Mouse (Mus musculus) lung, embryonic 14.5 days (tissue): ENCODE data around the gene Ccr2. TPM values are rescaled to one million over a fixed set of nuclear protein-coding genes. Genes with fewer than 3 reads are reported as not detected.
A peak's percentile ranks its signal among the peaks of the same experiment; 100 is the strongest.
"Not testable (repeated sequence)": the region's sequence is repeated elsewhere in the genome, so short reads cannot be mapped to it uniquely, and the experiment has no call there.

Experiments
- ATAC-seq: fragments of 200-750 bp; cut with Nextera tagmentation; 2 replicates; pipeline ENCODE4 v1.8.0; 2017; ENCODE audit warnings: mild to moderate bottlenecking, moderate TSS enrichment, moderate library complexity; ENCODE audit not compliant: insufficient read depth
- DNase-seq: peaks from one replicate; pipeline ENCODE4 v3.0.0-alpha.2; 2015
- H3K27ac ChIP-seq: fragments of 300-500 bp; sonication (generic); 2 replicates; pipeline ENCODE4 v1.5.1; 2014; ENCODE audit warnings: low read depth, mild to moderate bottlenecking, moderate library complexity
- H3K27me3 ChIP-seq: fragments of 300-500 bp; sonication (generic); 2 replicates; pipeline ENCODE4 v1.6.1; 2014; ENCODE audit warnings: low read length, control low read depth; ENCODE audit not compliant: insufficient read depth
- H3K36me3 ChIP-seq: fragments of 300-500 bp; sonication (generic); 2 replicates; pipeline ENCODE4 v1.6.1; 2014; ENCODE audit warnings: control low read depth; ENCODE audit not compliant: insufficient read depth
- H3K4me1 ChIP-seq: fragments of 300-500 bp; sonication (generic); 2 replicates; pipeline ENCODE4 v1.6.1; 2014; ENCODE audit warnings: antibody characterized with exemption, control low read depth; ENCODE audit not compliant: insufficient read depth
- H3K4me2 ChIP-seq: fragments of 300-500 bp; sonication (generic); 2 replicates; pipeline ENCODE4 v1.6.1; 2014; ENCODE audit warnings: mild to moderate bottlenecking
- H3K4me3 ChIP-seq: fragments of 300-500 bp; sonication (generic); 2 replicates; pipeline ENCODE4 v1.5.1; 2014; ENCODE audit warnings: low read depth, low read length
- H3K9ac ChIP-seq: fragments of 300-500 bp; sonication (generic); 2 replicates; pipeline ENCODE4 v1.6.1; 2014
- H3K9me3 ChIP-seq: fragments of 300-500 bp; sonication (generic); 2 replicates; pipeline ENCODE4 v1.6.1; 2016; ENCODE audit warnings: low read depth, low read length, control low read depth
- CTCF ChIP-seq: IDR thresholded peaks from 2 replicates; pipeline ENCODE4 v1.5.1; 2016; ENCODE audit warnings: antibody characterized with exemption, low read depth
- WGBS: fragments of 180-500 bp; shearing (Covaris S2); extraction: QIAGEN DNeasy Blood & Tissue Kit; methylation state at CpG from one replicate; pipeline ENCODE4 v1.1.7; 2014; 5-methylcytosine and 5-hydroxymethylcytosine counted together
- polyA plus RNA-seq: library from polyadenylated mRNA; unstranded; fragments of >200 nt; fragmentation: Nextera tagmentation; extraction: Ambion mirVana; gene quantifications from 2 replicates; pipeline ENCODE4 v1.2.1, GENCODE M21; 2014

The Ccr2 gene
- polyA plus RNA-seq, result 6.6 and 7.2 TPM in 2 replicates

GRCm38 (mm10) chr9:124101723-124102122, at the start of gene Ccr2:
Ccr2 (plus strand) TSS chr9:124101950.
- no peak for ATAC-seq
- H3K9me3 ChIP-seq, result no peaks in the 10 kb centered on the region
- H3K36me3 ChIP-seq, result no peaks in the 10 kb centered on the region
- H3K27me3 ChIP-seq, result no peaks in the 10 kb centered on the region
- no peaks in the 10 kb centered on the region for H3K4me1 ChIP-seq
- H3K9ac ChIP-seq, result no peak within 1 kb of the TSS
- H3K27ac ChIP-seq, result no peak within 1 kb of the TSS
- no peak within 1 kb of the TSS for H3K4me3 ChIP-seq
- no peak for DNase-seq
- 81% methylated on average over 4 of the region's 4 CpGs for WGBS
- no peak for TF ChIP-seq CTCF
- no peak within 1 kb of the TSS for H3K4me2 ChIP-seq

DNA sequence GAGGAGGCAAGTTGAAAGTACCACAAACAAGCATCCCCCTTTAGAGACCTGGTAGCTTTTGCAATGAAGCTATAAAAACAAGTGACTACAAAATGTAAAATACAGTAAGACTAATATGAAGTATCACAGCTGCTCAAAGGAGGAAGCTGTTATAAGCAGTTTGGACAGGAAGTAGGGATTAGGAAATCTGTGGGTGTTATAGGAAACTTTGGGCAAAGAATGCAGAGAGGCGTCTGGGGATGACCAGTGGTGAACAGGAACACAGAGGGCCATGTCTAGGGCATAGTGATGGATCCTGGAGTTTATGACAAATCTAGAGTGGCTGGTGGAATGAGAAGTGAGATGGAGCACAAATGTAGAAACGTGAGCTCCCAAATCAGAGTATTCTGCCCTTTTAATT, 48.2 kb upstream of the Ccr2 start:
- no peaks in the 10 kb centered on the region for H3K4me1 ChIP-seq
- no peak for TF ChIP-seq CTCF
- 26% methylated on average over 2 of the region's 2 CpGs for WGBS
- no peak for ATAC-seq
- no peaks in the 10 kb centered on the region for H3K27me3 ChIP-seq
- H3K4me2 ChIP-seq, result no peak overlapping the region
- no peaks in the 10 kb centered on the region for H3K36me3 ChIP-seq
- H3K9ac ChIP-seq, result no peak overlapping the region
- no peak overlapping the region for H3K4me3 ChIP-seq
- DNase-seq, result peak; percentile 11
- H3K9me3 ChIP-seq, result no peaks in the 10 kb centered on the region
- H3K27ac ChIP-seq, result no peak overlapping the region

- Histone ChIP-seq H3K9me3 (no peaks in the 10 kb centered on the region), H3K27me3 (no peaks in the 10 kb centered on the region), H3K27ac (no peak overlapping the region), H3K9ac (no peak overlapping the region), H3K36me3 (no peaks in the 10 kb centered on the region), H3K4me3 (no peak overlapping the region), H3K4me1 (no peaks in the 10 kb centered on the region), H3K4me2 (no peak overlapping the region)
- DNase-seq, result peak; percentile 21
- 36% methylated on average over 3 of the region's 3 CpGs for WGBS
- ATAC-seq, result no peak
- no peak for TF ChIP-seq CTCF
Observed at GRCm38 (mm10) chr9:124056158-124056709, 45.5 kb upstream of the Ccr2 start.

DNA sequence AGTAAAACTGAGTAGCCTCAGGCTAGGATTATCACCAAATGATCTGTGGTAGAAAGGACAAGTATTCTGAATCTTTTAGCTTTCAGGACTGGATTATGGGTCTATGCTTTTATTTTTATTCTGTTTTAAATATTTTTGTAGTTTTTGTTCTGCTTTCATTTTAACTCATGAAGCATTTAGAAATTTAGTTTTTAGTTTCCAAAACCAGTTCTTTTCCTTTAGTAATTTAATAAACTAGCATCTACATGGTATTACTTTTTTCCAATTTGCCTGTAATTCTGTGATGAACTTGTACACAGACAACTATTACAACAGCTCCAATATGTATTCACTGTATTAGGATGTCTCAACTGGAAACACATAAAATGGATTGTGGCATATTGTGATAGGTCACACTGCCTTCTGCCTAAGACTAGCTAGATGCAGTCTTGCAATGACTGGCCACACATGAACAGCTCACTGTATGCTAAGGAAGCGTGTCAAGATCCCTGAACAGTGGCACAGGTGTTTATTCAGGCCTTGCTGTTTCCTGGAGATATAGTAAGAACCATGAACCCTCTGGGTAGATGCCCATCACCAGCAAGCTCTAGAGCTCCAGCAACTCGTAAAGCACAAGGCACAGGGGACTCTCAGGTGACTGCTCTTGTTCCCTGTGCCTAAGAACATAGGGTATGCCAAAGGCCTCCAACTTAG, 41.9 kb upstream of the Ccr2 start:
- no peak for ATAC-seq
- 58% methylated on average over 2 of the region's 2 CpGs for WGBS

GRCm38 (mm10) chr9:124061474-124062432, 40.0 kb upstream of the Ccr2 start:
- H3K4me1 ChIP-seq, ATAC-seq, DNase-seq, H3K4me3 ChIP-seq, H3K9ac ChIP-seq, H3K4me2 ChIP-seq, H3K9me3 ChIP-seq, H3K36me3 ChIP-seq, H3K27me3 ChIP-seq, H3K27ac ChIP-seq: not testable (repeated sequence)
- 51% methylated on average over 3 of the region's 3 CpGs for WGBS

More for the DNA sequence above, 41.9 kb upstream of the Ccr2 start:
- H3K27me3 ChIP-seq, result no peaks in the 10 kb centered on the region
- H3K4me3 ChIP-seq, result no peak overlapping the region
- TF ChIP-seq CTCF, result no peak
- H3K36me3 ChIP-seq, result no peaks in the 10 kb centered on the region
- no peaks in the 10 kb centered on the region for H3K9me3 ChIP-seq
- DNase-seq, result no peak
- H3K9ac ChIP-seq, result no peak overlapping the region
- no peaks in the 10 kb centered on the region for H3K4me1 ChIP-seq
- H3K4me2 ChIP-seq, result no peak overlapping the region
- no peak overlapping the region for H3K27ac ChIP-seq

GRCm38 (mm10) chr9:124066572-124067103, 35.1 kb upstream of the Ccr2 start:
- Histone ChIP-seq H3K9ac (no peak overlapping the region), H3K27ac (no peak overlapping the region), H3K4me1 (no peaks in the 10 kb centered on the region), H3K4me3 (no peak overlapping the region), H3K36me3 (no peaks in the 10 kb centered on the region), H3K9me3 (no peaks in the 10 kb centered on the region), H3K4me2 (no peak overlapping the region), H3K27me3 (no peaks in the 10 kb centered on the region)
- TF ChIP-seq CTCF, result no peak
- ATAC-seq (no peak), DNase-seq (no peak)
